Mouse (Mus musculus) layer of hippocampus, postnatal 10 days (tissue): Measurements from ENCODE around the gene Cntfr. TPM values are rescaled to one million over a fixed set of nuclear protein-coding genes. Genes with fewer than 3 reads are reported as not detected.

ENCODE experiments used
- DNase-seq, 2 experiments: peaks; one replicate each; pipeline ENCODE4 v3.0.0; 2021; ENCODE audit warnings: low spot score in 2 of 2
- long read RNA-seq: library from polyadenylated mRNA; stranded (forward); transcript quantifications from one replicate; pipeline ENCODE4 v2.0.0, GENCODE M21; 2023
- total RNA-seq, 2 experiments: library from RNA; stranded (reverse); gene quantifications; 2 replicates each; pipeline ENCODE4 v1.2.3; 2021

Cntfr gene
- 10 to 100 TPM; 64.7 to 65.0 TPM for total RNA-seq
- long read RNA-seq, partial matches to known transcripts: 1 of 2 reads
- long read RNA-seq, other reads (novel, unspliced or antisense): 0 of 2 reads

DNA sequence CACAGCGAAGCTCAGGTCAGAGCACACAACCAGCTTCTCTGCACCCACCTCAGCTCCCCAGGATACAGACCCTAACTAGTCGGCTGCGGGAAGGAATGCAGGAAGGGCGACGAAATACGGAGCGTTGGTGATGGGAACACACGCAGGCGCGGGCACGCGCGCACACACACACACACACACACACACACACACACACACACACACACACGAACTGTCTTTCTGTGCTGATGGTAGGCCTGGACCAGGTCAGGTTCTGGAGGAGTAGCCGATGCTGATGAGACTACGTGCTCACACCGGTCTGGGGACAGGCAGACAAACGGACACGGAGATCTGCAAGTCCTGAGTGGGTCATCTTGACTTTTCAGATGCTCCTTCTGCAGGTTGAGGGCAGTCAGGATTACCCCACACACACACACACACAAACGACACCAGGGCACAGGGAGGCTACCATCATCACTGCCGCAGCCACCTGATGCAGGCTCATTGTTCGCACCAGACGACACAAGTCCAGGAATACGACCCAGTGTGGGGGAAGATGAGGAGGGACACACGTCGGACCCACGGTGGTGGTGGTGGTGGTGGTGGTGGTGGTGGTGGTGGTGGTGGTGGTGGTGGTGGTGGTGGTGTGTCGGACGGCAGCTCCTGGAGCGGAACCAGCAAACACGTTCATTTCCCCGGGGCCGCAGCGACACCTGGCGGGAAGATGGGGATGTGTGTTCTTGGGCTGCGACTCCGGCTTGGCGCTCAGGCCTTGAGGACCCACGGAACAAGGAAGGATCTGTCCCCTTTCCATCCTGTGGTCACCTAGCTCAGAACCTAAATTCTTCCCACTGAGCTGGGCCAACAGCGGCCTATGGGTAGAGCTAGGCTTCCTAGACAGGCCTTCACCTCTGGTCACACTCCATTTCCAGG, at the start of gene Cntfr:
TSS of gene Cntfr (minus strand) at position 160 of the 912 bp plus-strand sequence.
- peak; percentile 87 to 91 for DNase-seq

DNA sequence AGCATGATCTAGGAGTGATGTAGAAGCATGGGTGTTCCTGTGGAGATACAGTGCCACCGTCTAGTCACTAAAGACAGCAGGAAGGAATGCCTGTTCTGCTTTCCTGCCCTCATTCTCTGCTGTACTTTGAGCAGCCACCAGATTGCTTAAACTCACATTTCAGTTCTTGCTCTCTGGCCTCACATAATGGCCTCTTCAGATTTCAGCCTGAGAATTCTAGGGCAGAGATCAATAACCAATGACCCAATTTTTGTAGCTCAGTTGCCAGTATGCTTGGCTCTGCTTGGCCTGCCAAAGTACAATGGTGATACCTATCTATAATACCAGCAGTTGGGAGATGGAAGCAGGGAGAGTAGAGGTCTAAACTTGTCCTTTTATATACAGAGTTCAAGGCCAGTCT, 48.1 kb upstream of the Cntfr start:
- DNase-seq: no peak

DNA sequence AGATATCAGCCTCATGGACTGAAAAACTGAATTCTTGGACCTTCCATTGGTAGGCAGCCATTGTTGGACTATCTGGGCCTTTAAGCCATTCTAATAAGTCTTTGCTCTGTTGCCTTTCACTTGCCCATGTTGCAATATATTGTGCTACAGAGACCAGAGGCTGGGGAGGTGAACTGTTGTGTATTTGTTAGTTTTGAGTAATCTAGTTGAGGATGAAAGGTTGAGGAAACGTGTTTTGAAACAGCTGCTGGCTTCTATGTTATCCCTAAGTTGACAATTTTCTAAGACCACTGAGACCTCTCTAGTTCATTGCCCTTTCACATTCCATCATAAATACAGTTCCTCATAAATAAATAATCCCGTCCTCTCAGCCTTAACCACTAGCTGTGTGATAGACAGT, 47.2 kb upstream of the Cntfr start:
- DNase-seq: no peak

GRCm38 (mm10) chr4:41741158-41741560, 44.3 kb upstream of the Cntfr start:
- peak; percentile 86 to 92 for DNase-seq

GRCm38 (mm10) chr4:41740380-41741157, 43.7 kb upstream of the Cntfr start:
- peak in 1 of 2 experiments; percentile 72 for DNase-seq

- peak in 1 of 2 experiments; percentile 13 for DNase-seq
These were observed 42.4 kb upstream of the Cntfr start for GRCm38 (mm10) chr4:41739260-41739659.

DNA sequence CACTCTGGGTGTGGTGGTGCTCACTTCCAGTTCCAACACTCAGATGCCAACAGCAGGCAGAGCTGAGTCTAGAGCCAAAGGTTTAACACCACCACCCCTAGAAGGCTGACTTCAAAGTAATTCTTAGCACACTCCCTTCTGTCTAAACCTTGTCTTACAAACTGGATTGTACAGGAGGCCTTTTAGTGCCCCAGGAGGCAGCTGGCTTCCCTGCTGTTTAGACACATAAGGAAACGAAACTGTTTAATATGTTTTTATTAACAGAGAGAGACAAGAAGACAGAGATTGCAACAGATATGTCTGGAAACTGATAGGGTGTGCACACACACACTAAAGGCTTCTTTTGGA, 41.3 kb upstream of the Cntfr start:
- peak in 1 of 2 experiments; percentile 9 for DNase-seq

GRCm38 (mm10) chr4:41737602-41738255, 40.8 kb upstream of the Cntfr start:
- DNase-seq: peak; percentile 79 to 87

- peak in 1 of 2 experiments; percentile 11 for DNase-seq
These were observed 34.3 kb upstream of the Cntfr start, which contains the start of gene Arid3c for GRCm38 (mm10) chr4:41731052-41731765. Gene Arid3c (minus strand): TSS chr4:41731142.

DNA sequence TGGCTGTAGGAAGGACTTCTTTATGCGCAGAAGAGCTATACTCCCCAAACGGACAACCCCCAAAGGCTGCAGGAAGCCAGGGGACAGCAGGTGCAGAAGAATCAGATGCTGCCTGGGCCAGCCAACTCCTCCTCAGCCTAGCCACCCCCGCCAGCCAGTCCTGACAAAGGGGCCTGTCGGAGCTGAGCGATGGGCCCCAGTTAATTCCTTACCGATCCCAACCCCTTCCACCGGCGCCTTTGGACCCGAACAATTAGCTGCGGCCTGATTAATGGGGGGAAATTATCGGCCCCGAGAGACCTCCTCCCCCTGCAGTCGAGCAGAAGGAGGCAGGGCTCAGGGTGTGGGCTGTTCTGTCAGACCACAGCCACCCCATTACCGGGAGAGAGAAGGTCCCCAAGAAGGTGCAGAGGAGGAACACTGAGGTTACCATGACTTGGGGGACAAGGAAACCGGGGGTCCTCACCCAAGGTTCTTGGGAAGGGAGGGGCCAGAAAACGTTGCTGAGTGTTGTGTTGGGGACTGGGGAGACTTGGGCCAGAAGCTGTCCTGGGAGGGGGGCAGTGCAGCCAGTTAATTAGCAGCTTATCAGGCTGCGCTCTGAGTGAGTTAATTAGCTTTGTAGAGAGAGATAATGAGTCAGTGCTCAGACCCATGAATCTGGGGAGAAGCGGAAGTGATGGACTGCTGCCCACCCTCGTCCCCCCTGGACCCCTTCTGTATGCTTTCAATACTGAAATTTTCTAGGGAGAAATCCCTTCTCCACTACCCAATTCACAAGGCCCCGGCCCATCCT, 30.1 kb upstream of the Cntfr start:
- DNase-seq: no peak

GRCm38 (mm10) chr4:41722918-41723351, 26.0 kb upstream of the Cntfr start, which contains the start of gene Dctn3:
Gene Dctn3 (minus strand): TSS chr4:41723170.
- DNase-seq: peak; percentile 81 to 82

- no peak for DNase-seq
These were observed 19.9 kb upstream of the Cntfr start for GRCm38 (mm10) chr4:41716834-41717233.

GRCm38 (mm10) chr4:41715596-41715995, 18.7 kb upstream of the Cntfr start:
- DNase-seq: peak in 1 of 2 experiments; percentile 72

DNA sequence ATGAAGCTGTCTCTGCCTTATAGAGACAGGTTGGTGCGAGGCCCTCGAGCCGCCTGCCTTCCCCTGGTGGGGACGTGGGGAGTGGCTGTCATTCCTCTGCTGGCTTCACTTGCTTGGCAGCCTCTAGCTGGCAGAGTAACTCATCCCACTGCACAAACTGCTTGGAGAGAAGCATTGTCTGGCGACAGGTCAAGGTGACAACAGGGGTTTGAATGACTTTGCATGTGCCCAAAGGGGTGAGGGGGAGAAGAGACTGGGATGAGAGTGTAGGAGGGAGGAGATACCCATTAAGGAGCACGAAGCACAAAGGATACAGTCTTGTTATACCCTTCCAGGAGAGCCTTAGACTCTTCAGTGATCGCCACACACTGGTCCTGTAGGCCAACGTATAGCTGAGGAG, 18.2 kb upstream of the Cntfr start:
- no peak for DNase-seq

DNA sequence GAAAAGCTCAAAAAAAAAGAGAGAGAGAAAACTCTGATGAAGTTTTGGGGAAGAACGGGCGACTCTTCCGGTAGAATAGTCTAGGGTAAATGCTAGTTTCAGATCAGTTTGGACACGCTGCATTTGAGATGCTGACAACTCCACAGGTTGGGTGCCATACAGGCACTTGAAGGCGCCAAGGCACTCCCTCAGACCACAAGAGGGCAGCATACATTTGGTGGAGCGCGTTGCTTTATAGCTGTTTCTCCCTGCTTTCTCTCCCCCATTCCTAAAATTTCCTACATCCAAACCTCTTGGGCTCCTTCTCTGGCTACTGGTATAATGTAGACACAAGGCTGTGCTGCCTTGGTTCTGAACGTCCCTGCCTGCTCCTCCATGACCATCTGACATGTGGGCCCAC, 17.4 kb upstream of the Cntfr start:
- DNase-seq: peak; percentile 72 to 75

DNA sequence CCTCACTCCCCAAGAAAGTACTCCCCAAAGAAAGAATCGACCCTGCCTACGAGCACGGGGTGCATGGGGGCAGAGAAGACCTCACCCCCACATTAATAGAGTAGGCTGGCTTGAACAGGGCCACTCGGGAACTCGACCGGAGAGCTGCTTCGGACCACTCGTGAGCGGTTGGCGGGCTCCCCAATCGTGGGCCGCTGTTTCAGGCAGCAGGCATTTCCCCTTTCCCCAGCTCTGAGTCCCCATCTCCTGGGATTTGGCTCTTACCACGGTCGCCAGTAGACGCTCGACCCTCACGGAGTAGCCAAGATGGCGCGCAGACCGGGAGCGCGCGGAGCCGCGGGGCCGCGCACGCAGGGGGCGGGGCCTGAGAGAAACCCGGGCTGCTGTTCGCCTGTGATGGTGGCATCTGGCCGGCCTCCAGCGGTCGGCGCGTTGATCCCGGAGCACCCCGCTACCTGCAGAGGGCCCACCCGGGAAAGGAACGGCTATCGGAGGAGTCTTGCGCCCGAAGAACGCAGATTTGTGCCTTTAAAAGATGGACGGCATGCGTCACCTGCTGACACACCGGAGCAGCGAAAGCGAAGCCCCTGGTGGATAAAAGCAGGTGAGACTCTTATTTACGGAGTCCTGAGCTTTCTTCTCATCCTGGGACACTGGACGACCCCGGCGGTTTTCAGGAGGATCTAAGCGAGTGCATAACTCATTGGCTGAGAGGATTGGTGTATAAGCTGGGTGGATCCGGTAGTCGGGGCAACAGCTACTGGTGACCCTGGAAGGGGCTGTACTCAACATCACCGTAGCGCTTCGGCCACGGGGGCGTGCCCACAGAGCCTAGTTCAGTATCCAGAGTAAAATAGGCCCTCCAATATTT, 16.5 kb upstream of the Cntfr start, which contains the start of gene Rpp25l:
TSS of gene Rpp25l (minus strand) at position 338 of the 871 bp plus-strand sequence.
- DNase-seq: peak; percentile 80 to 87

DNA sequence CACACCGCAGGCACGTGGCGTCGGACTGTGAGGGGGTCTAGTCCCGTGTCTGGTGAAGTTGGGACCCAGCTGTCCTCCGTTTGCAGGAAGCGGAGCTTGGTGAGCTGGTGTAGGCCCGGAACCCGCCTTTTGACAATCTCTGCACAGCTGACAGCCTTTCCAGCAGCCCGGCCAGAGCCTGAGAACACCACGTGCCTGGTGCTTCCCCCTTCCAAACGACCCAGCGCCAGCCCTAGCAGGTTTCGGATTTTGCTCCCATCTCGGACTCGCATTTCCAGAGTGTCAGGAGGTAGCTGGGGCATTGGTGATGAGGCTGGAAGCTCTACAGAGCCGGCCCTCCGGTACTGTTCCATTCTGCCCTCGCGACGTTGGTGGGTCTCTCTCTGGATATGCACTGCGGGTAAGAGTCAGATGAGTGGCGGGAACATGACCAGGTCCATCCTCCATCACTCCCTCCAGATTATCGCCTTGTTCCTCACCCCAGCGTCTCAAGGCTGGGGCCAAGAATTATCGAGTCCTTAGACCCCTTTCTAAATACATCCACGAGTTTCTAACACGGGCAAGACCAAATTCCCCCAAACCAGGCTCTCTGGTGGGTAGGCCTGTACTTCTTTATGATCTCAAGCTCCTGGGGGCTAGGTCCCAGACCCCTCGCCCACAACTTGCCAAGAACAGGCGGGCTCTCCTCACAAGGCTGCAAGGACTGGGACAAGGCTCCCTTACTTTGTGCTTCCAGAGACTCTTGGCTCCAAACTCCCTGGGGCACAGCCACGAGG, 15.7 kb upstream of the Cntfr start:
- no peak for DNase-seq
